ENCODE assay signal across 12 mouse cellular contexts in the genomic region with DNA sequence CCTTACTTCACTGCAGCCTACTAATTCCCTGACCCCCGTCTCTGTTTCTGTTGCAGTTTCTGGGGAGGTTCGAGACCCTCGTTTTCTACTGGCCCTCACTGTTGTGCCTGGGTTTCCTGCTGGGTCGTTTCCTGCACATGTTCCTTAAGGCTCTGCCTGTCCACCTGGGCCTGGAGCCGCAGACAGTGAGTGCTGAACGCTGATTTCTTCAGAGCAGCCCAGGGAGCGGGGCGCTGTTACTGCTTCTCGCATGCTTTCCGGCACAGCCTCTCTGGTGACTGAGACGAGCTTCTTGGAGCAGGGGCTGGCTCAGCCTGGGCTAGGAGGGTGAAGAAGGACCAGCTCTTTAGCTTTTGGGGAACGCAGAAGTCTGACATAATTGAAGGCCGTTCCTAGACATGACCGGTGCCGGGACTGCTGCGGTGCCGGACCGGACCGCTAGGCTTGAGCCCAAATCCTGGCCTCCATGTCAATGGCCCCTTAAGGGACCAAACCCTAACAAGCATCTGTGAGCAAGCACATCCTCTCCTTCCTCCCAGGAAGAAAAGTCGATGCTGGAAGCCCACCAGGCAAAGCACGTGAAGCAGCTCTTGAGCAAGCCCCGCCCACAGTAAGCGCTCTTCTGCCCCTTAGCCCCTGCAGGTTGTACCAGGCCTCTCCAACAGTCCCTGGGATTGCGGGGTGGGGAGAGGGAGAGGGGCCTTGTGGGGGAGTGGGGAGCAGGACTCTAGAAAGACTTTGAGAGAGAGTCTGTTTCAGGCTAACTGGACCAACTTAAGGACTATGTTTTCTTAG. TPM values are rescaled to one million over a fixed set of nuclear protein-coding genes. Genes with fewer than 3 reads are reported as not detected.
DNase-seq lines count a peak whose midpoint lies in the region; ATAC-seq lines count a peak whose summit lies in the region.
"Had no signal": no experiment of that assay in that cellular context is flagged by ENCODE, and none has a peak within 500 bp of the region (broad histone marks: within the 10 kb centered on the region; RNA-seq: fewer than 3 reads in every experiment).

No protein-coding gene starts in this region.

- H3K4me3 ChIP-seq in heart, embryonic 13.5 days: peak overlapping the region; percentile 27
- H3K4me3 ChIP-seq in hindbrain, embryonic 10.5 days: peak overlapping the region; percentile 18; the same call in 1 of the 2 replicates
- no peak overlapping the region for H3K4me3 ChIP-seq in midbrain, embryonic 15.5 days

- no peaks in the 10 kb centered on the region for H3K36me3 ChIP-seq in heart, embryonic 13.5 days
- H3K36me3 ChIP-seq in hindbrain, embryonic 10.5 days: no peaks in the 10 kb centered on the region
- no peaks in the 10 kb centered on the region for H3K36me3 ChIP-seq in midbrain, embryonic 15.5 days (replicated peaks)

- 0 out of 2 replicates have a peak overlapping the region, but pooled peaks have one; percentile 5 for H3K9ac ChIP-seq in heart, embryonic 13.5 days
- no peak overlapping the region for H3K9ac ChIP-seq in midbrain, embryonic 15.5 days

- peaks cover 6% of the 10 kb centered on the region for H3K4me1 ChIP-seq in heart, embryonic 13.5 days
- H3K4me1 ChIP-seq in hindbrain, embryonic 10.5 days (replicated peaks): peaks cover 29% of the 10 kb centered on the region
- H3K4me1 ChIP-seq in midbrain, embryonic 15.5 days: peaks cover 3% of the 10 kb centered on the region; the same call in 1 of the 2 replicates

- ATAC-seq in heart, embryonic 13.5 days (ENCODE audit: extremely low read depth, insufficient number of reproducible peaks, low FRiP score, low TSS enrichment): no peak
- no peak for ATAC-seq in midbrain, embryonic 15.5 days (replicated peaks)

- WGBS in heart, embryonic 13.5 days: 23% methylated on average over 24 of the region's 24 CpGs
- 20% methylated on average over 24 of the region's 24 CpGs for WGBS in hindbrain, embryonic 10.5 days
- WGBS in midbrain, embryonic 15.5 days: 26% methylated on average over 24 of the region's 24 CpGs

- H3K27ac ChIP-seq in heart, embryonic 13.5 days (replicated peaks): no peak overlapping the region
- H3K27ac ChIP-seq in hindbrain, embryonic 10.5 days: peak overlapping the region; percentile 9; the same call in 1 of the 2 replicates
- no peak overlapping the region for H3K27ac ChIP-seq in midbrain, embryonic 15.5 days

- H3K27me3 ChIP-seq in heart, embryonic 13.5 days (replicated peaks): peaks cover 18% of the 10 kb centered on the region; the same call in 1 of the 2 replicates
- H3K27me3 ChIP-seq in hindbrain, embryonic 10.5 days (ENCODE audit: insufficient read depth, poor library complexity, severe bottlenecking): peaks cover 8% of the 10 kb centered on the region
- H3K27me3 ChIP-seq in midbrain, embryonic 15.5 days (replicated peaks): no peaks in the 10 kb centered on the region

- no peak for DNase-seq in heart, postnatal 25 days (ENCODE audit: low spot score)
- peak; percentile 33 for DNase-seq in R1 (ENCODE audit: low read depth, low spot score)
- DNase-seq in hindbrain, embryonic 10.5 days (ENCODE audit: low spot score): peak; percentile 26
- DNase-seq in natural killer cell, adult 2 months (ENCODE audit: low spot score in 2 of 2): no peak
- DNase-seq in spleen, postnatal 10 days (ENCODE audit: low spot score in 2 of 2): no peak
- no peak for DNase-seq in gastrocnemius, postnatal 25 days
- DNase-seq: cerebellum, postnatal 10 days; heart, postnatal 10 days; lung, postnatal 4 days had no signal

- intact Hi-C loops in heart, postnatal 25 days (cut with DNase I): no loop called here

- H3K9me3 ChIP-seq in heart, embryonic 13.5 days: no peaks in the 10 kb centered on the region
- H3K9me3 ChIP-seq in hindbrain, embryonic 10.5 days: no peaks in the 10 kb centered on the region
- no peaks in the 10 kb centered on the region for H3K9me3 ChIP-seq in midbrain, embryonic 15.5 days

- H3K4me2 ChIP-seq in heart, embryonic 13.5 days: peak overlapping the region; percentile 60
- H3K4me2 ChIP-seq in midbrain, embryonic 15.5 days: peak overlapping the region; percentile 31; the same call in 1 of the 2 replicates

RNA-seq across cellular contexts. Expression of a gene that starts 20.8 kb away (rescaled TPM):
- polyA plus RNA-seq in heart, embryonic 13.5 days (2015; fragmentation: Nextera tagmentation; extraction: Ambion mirVana): 0.05 and 0.13 TPM in 2 replicates
- not detected for total RNA-seq in heart, postnatal 25 days (2021)
- 0.29 and 0.54 TPM in 2 replicates for polyA plus RNA-seq in hindbrain, embryonic 10.5 days (2016; fragmentation: Nextera tagmentation; extraction: Ambion mirVana)
- 1.0 and 1.1 TPM in 2 replicates for polyA plus RNA-seq in midbrain, embryonic 15.5 days (2015; fragmentation: Nextera tagmentation; extraction: Ambion mirVana)
- not detected for total RNA-seq in gastrocnemius, postnatal 25 days (2021)
- total RNA-seq: heart, postnatal 10 days had no signal
- polyA plus RNA-seq: C2C12 had no signal

RNA-seq across cellular contexts. Expression of a gene that starts 20.9 kb away (rescaled TPM):
- polyA plus RNA-seq in heart, embryonic 13.5 days (2015; fragmentation: Nextera tagmentation; extraction: Ambion mirVana): 0.08 and 0.10 TPM in 2 replicates
- total RNA-seq in heart, postnatal 25 days (2021): not detected
- polyA plus RNA-seq in hindbrain, embryonic 10.5 days (2016; fragmentation: Nextera tagmentation; extraction: Ambion mirVana): 0.24 and 0.67 TPM in 2 replicates
- 0.39 and 0.43 TPM in 2 replicates for polyA plus RNA-seq in midbrain, embryonic 15.5 days (2015; fragmentation: Nextera tagmentation; extraction: Ambion mirVana)
- total RNA-seq in gastrocnemius, postnatal 25 days (2021): not detected
- total RNA-seq: heart, postnatal 10 days had no signal

RNA-seq across cellular contexts. Expression of a gene that starts 42.5 kb away (rescaled TPM):
- polyA plus RNA-seq in heart, embryonic 13.5 days (2015; fragmentation: Nextera tagmentation; extraction: Ambion mirVana): 3.2 and 4.6 TPM in 2 replicates
- 1 to 10 TPM in 1 of 2 experiments, under 1 TPM in 1; 0.83 to 1.6 TPM for total RNA-seq in heart, postnatal 25 days (2021)
- 13.7 and 56.4 TPM in 2 replicates for polyA plus RNA-seq in hindbrain, embryonic 10.5 days (2016; fragmentation: Nextera tagmentation; extraction: Ambion mirVana)
- polyA plus RNA-seq in midbrain, embryonic 15.5 days (2015; fragmentation: Nextera tagmentation; extraction: Ambion mirVana): 57.0 and 65.1 TPM in 2 replicates
- not detected for total RNA-seq in gastrocnemius, postnatal 25 days (2021)
- polyA plus RNA-seq: C2C12 had no signal

Comparison
In these comparisons a context has a peak if more than half of its experiments do, and no peak if none do; other contexts are left out.
1. DNase-seq: peak in R1 (single experiment) and hindbrain, embryonic 10.5 days (single experiment); none in heart, postnatal 25 days (single experiment), natural killer cell, adult 2 months (0 of 2), spleen, postnatal 10 days (0 of 2) and gastrocnemius, postnatal 25 days (single experiment).